Mouse (Mus musculus): Measurements from ENCODE around the gene Mtr. TPM values are rescaled to one million over a fixed set of nuclear protein-coding genes. Genes with fewer than 3 reads are reported as not detected.

Gene Mtr
- polyA plus RNA-seq, 1 experiment from 2014 or later = 18.2 TPM

DNA sequence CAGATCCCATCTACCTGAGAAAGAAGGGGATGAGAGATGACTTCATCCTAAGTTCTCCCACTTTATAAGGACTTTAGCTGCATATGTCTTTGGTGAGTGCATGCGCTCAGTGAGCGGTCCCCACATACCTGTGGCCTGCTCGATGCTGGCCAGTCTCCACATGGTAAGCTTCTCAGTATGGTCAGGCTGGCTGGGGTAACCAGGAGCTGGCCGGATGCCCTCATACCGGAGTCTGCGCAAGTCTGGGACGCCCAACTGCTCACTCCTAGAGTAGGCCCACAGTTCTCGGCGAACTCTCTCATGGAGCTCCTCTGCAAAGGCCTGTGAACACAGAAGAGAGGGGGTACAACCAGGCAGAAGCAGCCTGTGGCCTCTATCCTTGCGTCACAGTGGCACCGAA is 68.7 kb downstream of the Mtr start:
- Histone ChIP-seq H3K27me3 (replicated peaks; ENCODE audit: control insufficient read depth, insufficient read depth, low read length) (no peaks in the 10 kb centered on the region), H3K36me3 (ENCODE audit: control insufficient read depth, insufficient read depth, low read length) (peaks cover 31% of the 10 kb centered on the region), H3K9me3 (ENCODE audit: control insufficient read depth, low read length) (no peaks in the 10 kb centered on the region), H3K4me1 (replicated peaks; ENCODE audit: control insufficient read depth, insufficient read depth, low read length) (no peaks in the 10 kb centered on the region), H3K4me3 (ENCODE audit: low read depth, low read length) (no peak overlapping the region), H3K27ac (ENCODE audit: low read depth, low read length) (no peak overlapping the region), H3K4me2 (no peak overlapping the region), H3K9ac (ENCODE audit: low read depth, low read length) (no peak overlapping the region)
- 93% methylated on average over 11 of the region's 11 CpGs for WGBS
- no peak for ATAC-seq (replicated peaks; ENCODE audit: low FRiP score)
- no peak for DNase-seq (ENCODE audit: low spot score)

GRCm38 (mm10) chr13:12188804-12189203 is 69.1 kb downstream of the Mtr start:
- H3K9me3 ChIP-seq (ENCODE audit: control insufficient read depth, low read length) = no peaks in the 10 kb centered on the region
- H3K4me3 ChIP-seq (ENCODE audit: low read depth, low read length) = no peak overlapping the region
- H3K9ac ChIP-seq (ENCODE audit: low read depth, low read length) = no peak overlapping the region
- DNase-seq (ENCODE audit: low spot score) = no peak
- H3K27me3 ChIP-seq (replicated peaks; ENCODE audit: control insufficient read depth, insufficient read depth, low read length) = no peaks in the 10 kb centered on the region
- ATAC-seq (replicated peaks; ENCODE audit: low FRiP score) = no peak
- H3K27ac ChIP-seq (ENCODE audit: low read depth, low read length) = no peak overlapping the region
- H3K36me3 ChIP-seq (ENCODE audit: control insufficient read depth, insufficient read depth, low read length) = peaks cover 27% of the 10 kb centered on the region
- 91% methylated on average over 11 of the region's 11 CpGs for WGBS
- no peaks in the 10 kb centered on the region for H3K4me1 ChIP-seq (replicated peaks; ENCODE audit: control insufficient read depth, insufficient read depth, low read length)
- no peak overlapping the region for H3K4me2 ChIP-seq

GRCm38 (mm10) chr13:12179481-12179880 is 78.4 kb downstream of the Mtr start:
- DNase-seq (ENCODE audit: low spot score) (no peak), ATAC-seq (replicated peaks; ENCODE audit: low FRiP score) (no peak)
- Histone ChIP-seq H3K4me3 (ENCODE audit: low read depth, low read length) (no peak overlapping the region), H3K9me3 (ENCODE audit: control insufficient read depth, low read length) (no peaks in the 10 kb centered on the region), H3K4me1 (replicated peaks; ENCODE audit: control insufficient read depth, insufficient read depth, low read length) (no peaks in the 10 kb centered on the region), H3K27ac (ENCODE audit: low read depth, low read length) (no peak overlapping the region), H3K36me3 (ENCODE audit: control insufficient read depth, insufficient read depth, low read length) (peaks cover 3% of the 10 kb centered on the region; the same call in 1 of the 2 replicates), H3K9ac (ENCODE audit: low read depth, low read length) (no peak overlapping the region), H3K27me3 (replicated peaks; ENCODE audit: control insufficient read depth, insufficient read depth, low read length) (no peaks in the 10 kb centered on the region), H3K4me2 (no peak overlapping the region)
- 62% methylated on average over 8 of the region's 8 CpGs for WGBS

- 24% methylated on average over 3 of the region's 3 CpGs for WGBS
- Histone ChIP-seq H3K36me3 (ENCODE audit: control insufficient read depth, insufficient read depth, low read length) (no peaks in the 10 kb centered on the region), H3K4me3 (ENCODE audit: low read depth, low read length) (no peak overlapping the region), H3K9ac (ENCODE audit: low read depth, low read length) (no peak overlapping the region), H3K4me2 (no peak overlapping the region; the same call in 1 of the 2 replicates), H3K4me1 (replicated peaks; ENCODE audit: control insufficient read depth, insufficient read depth, low read length) (no peaks in the 10 kb centered on the region), H3K9me3 (ENCODE audit: control insufficient read depth, low read length) (no peaks in the 10 kb centered on the region), H3K27me3 (replicated peaks; ENCODE audit: control insufficient read depth, insufficient read depth, low read length) (no peaks in the 10 kb centered on the region), H3K27ac (ENCODE audit: low read depth, low read length) (no peak overlapping the region)
- no peak for ATAC-seq (replicated peaks; ENCODE audit: low FRiP score)
- no peak for DNase-seq (ENCODE audit: low spot score)
These were observed 81.2 kb downstream of the Mtr start for GRCm38 (mm10) chr13:12176761-12177160.

DNA sequence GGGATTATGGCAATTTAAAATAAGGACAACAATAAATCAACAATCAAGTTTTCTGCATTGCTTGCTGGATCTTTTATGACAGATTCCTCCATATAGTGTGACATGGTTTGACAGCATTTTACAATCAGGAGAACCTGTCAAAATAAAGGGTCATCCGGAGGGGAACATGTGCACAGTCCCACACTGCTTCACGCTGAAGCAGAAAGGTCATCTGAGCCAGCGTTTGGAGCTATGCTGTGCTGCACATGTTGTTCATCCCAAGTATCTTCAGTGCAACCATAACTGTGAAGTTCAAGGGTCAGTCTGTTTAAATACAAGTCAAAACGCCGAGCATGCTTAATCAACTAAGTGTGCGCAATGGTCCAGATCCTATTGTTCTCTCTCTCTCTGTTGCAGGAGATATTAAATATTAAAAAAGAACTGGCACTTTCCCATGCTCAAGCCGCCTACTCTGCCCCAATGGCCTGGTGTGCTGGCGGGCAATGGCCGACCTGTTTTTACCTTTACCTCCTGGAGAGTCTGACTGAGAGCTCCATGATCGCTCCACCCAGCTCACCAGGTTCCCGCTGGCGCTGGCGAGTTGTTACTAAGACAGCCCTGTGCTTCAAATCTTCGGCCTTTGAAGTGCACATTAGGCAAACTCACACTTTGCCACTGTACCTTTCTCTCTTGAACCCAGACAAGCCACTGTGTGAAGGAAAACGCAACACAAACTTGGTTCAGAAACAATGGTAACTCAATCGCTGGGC is 81.8 kb downstream of the Mtr start:
- no peak overlapping the region for H3K27ac ChIP-seq (ENCODE audit: low read depth, low read length)
- no peak overlapping the region for H3K4me3 ChIP-seq (ENCODE audit: low read depth, low read length)
- no peaks in the 10 kb centered on the region for H3K4me1 ChIP-seq (replicated peaks; ENCODE audit: control insufficient read depth, insufficient read depth, low read length)
- H3K4me2 ChIP-seq = no peak overlapping the region; the same call in 1 of the 2 replicates
- no peak overlapping the region for H3K9ac ChIP-seq (ENCODE audit: low read depth, low read length)
- H3K27me3 ChIP-seq (replicated peaks; ENCODE audit: control insufficient read depth, insufficient read depth, low read length) = no peaks in the 10 kb centered on the region
- ATAC-seq (replicated peaks; ENCODE audit: low FRiP score) (no peak), DNase-seq (ENCODE audit: low spot score) (no peak)
- WGBS = 41% methylated on average over 16 of the region's 16 CpGs
- H3K36me3 ChIP-seq (ENCODE audit: control insufficient read depth, insufficient read depth, low read length) = no peaks in the 10 kb centered on the region
- no peaks in the 10 kb centered on the region for H3K9me3 ChIP-seq (ENCODE audit: control insufficient read depth, low read length)

DNA sequence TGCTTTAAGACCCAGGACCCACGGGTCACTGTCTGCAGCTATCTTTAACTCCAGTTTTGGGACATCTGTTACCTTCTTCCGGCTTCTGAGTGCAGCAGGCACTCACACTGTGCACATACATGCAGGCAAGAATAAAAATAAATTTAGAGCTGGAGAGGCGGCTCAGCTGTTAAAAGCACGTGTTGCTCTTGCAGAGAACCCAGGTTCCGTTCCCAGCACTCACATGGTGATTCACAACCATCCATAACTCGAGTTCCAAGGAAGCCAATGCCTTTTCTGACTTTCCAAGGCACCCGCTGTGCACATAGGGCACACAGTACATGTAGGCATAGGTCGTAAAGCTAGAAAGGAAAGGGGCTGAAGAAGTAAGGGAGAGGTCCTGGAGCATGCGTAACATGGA is 90.6 kb downstream of the Mtr start:
- ATAC-seq (replicated peaks; ENCODE audit: low FRiP score) (no peak), DNase-seq (ENCODE audit: low spot score) (no peak)
- Histone ChIP-seq H3K27me3 (replicated peaks; ENCODE audit: control insufficient read depth, insufficient read depth, low read length) (no peaks in the 10 kb centered on the region), H3K27ac (ENCODE audit: low read depth, low read length) (no peak overlapping the region), H3K4me3 (ENCODE audit: low read depth, low read length) (no peak overlapping the region), H3K36me3 (ENCODE audit: control insufficient read depth, insufficient read depth, low read length) (no peaks in the 10 kb centered on the region), H3K9ac (ENCODE audit: low read depth, low read length) (no peak overlapping the region), H3K4me2 (no peak overlapping the region), H3K9me3 (ENCODE audit: control insufficient read depth, low read length) (no peaks in the 10 kb centered on the region), H3K4me1 (replicated peaks; ENCODE audit: control insufficient read depth, insufficient read depth, low read length) (no peaks in the 10 kb centered on the region)
- 69% methylated on average over 9 of the region's 9 CpGs for WGBS

DNA sequence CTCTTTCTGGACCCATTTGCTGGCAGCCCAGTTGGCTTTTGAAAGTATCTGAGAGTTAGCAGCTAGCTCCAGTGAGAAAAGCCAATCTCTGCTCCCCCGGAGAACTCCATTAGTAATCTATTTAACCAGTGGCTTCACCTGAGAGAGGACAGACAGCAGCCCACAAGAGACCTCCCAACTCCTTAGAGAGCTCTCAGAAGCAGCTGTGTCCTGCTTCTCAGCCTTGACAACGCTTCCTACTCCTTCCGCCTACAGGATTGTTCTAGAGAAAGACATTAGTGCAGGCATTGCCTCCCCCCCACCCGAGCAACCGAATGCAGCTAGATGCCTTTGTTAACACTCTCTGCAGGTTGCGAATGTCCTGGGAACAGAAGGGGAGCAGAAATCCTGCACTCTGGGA is 91.5 kb downstream of the Mtr start:
- Histone ChIP-seq H3K4me1 (replicated peaks; ENCODE audit: control insufficient read depth, insufficient read depth, low read length) (no peaks in the 10 kb centered on the region), H3K9ac (ENCODE audit: low read depth, low read length) (no peak overlapping the region), H3K4me3 (ENCODE audit: low read depth, low read length) (no peak overlapping the region), H3K4me2 (no peak overlapping the region), H3K27me3 (replicated peaks; ENCODE audit: control insufficient read depth, insufficient read depth, low read length) (no peaks in the 10 kb centered on the region), H3K36me3 (ENCODE audit: control insufficient read depth, insufficient read depth, low read length) (no peaks in the 10 kb centered on the region), H3K9me3 (ENCODE audit: control insufficient read depth, low read length) (no peaks in the 10 kb centered on the region), H3K27ac (ENCODE audit: low read depth, low read length) (no peak overlapping the region)
- no peak for DNase-seq (ENCODE audit: low spot score)
- ATAC-seq (replicated peaks; ENCODE audit: low FRiP score) = no peak
- WGBS = 38% methylated on average over 6 of the region's 6 CpGs

GRCm38 (mm10) chr13:12165461-12166058 is 92.4 kb downstream of the Mtr start:
- no peak overlapping the region for H3K4me3 ChIP-seq (ENCODE audit: low read depth, low read length)
- H3K27ac ChIP-seq (ENCODE audit: low read depth, low read length) = no peak overlapping the region
- H3K4me2 ChIP-seq = no peak overlapping the region
- H3K4me1 ChIP-seq (replicated peaks; ENCODE audit: control insufficient read depth, insufficient read depth, low read length) = no peaks in the 10 kb centered on the region
- DNase-seq (ENCODE audit: low spot score) = no peak
- H3K27me3 ChIP-seq (replicated peaks; ENCODE audit: control insufficient read depth, insufficient read depth, low read length) = no peaks in the 10 kb centered on the region
- H3K9ac ChIP-seq (ENCODE audit: low read depth, low read length) = no peak overlapping the region
- H3K9me3 ChIP-seq (ENCODE audit: control insufficient read depth, low read length) = no peaks in the 10 kb centered on the region
- WGBS = 55% methylated on average over 8 of the region's 8 CpGs
- ATAC-seq (replicated peaks; ENCODE audit: low FRiP score) = no peak
- no peaks in the 10 kb centered on the region for H3K36me3 ChIP-seq (ENCODE audit: control insufficient read depth, insufficient read depth, low read length)

GRCm38 (mm10) chr13:12162457-12162856 is 95.5 kb downstream of the Mtr start:
- no peak overlapping the region for H3K27ac ChIP-seq (ENCODE audit: low read depth, low read length)
- H3K9ac ChIP-seq (ENCODE audit: low read depth, low read length) = no peak overlapping the region
- H3K4me2 ChIP-seq = no peak overlapping the region
- H3K27me3 ChIP-seq (replicated peaks; ENCODE audit: control insufficient read depth, insufficient read depth, low read length) = no peaks in the 10 kb centered on the region
- no peaks in the 10 kb centered on the region for H3K9me3 ChIP-seq (ENCODE audit: control insufficient read depth, low read length)
- H3K4me1 ChIP-seq (replicated peaks; ENCODE audit: control insufficient read depth, insufficient read depth, low read length) = no peaks in the 10 kb centered on the region
- DNase-seq (ENCODE audit: low spot score) (no peak), ATAC-seq (replicated peaks; ENCODE audit: low FRiP score) (no peak)
- no peak overlapping the region for H3K4me3 ChIP-seq (ENCODE audit: low read depth, low read length)
- H3K36me3 ChIP-seq (ENCODE audit: control insufficient read depth, insufficient read depth, low read length) = no peaks in the 10 kb centered on the region
- 83% methylated on average over 4 of the region's 4 CpGs for WGBS

All from liver, embryonic 11.5 days (tissue).